Mouse (Mus musculus) liver, adult 2 months (tissue): ENCODE results near the gene Gm21969.

Source experiments
- CTCF ChIP-seq: fragments of 200-500 bp; IDR thresholded peaks from 2 replicates; pipeline ENCODE4 v1.5.1; 2011; ENCODE audit warnings: low read depth, low read length, control low read depth
- POLR2A ChIP-seq: fragments of 200-500 bp; IDR thresholded peaks from 2 replicates; pipeline ENCODE4 v1.6.1; 2011; ENCODE audit warnings: low read length, control low read depth; ENCODE audit not compliant: insufficient read depth; ENCODE audit errors: extremely low read depth

DNA sequence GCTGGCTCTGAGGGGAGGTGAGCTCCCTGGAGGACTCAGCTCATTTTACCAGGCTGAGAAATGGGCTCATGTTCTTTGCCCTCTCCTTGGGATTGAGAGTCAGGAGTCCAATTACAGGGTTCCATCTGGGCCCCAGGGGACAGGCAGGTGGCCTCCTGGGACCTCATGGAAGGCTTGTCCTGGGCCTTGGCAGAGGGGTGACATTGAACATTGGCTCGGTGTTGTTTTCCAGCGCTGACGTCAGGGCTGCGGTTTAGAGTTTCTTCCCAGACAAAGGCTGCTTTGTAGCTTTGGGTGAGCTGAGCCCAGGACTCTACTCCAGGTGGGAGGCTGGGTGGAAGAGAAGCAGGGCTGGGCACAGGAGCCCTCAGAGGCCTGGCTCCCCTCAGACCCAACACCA, 15.2 kb upstream of the Gm21969 start:
- TF ChIP-seq CTCF, result no peak
- no peak for TF ChIP-seq POLR2A
